Mouse (Mus musculus): ENCODE data around the gene Gm20388.

GRCm38 (mm10) chr8:121195970-121196369, 1285.3 kb downstream of the Gm20388 start:
- TF ChIP-seq CTCF (IDR thresholded peaks at IDR 0.05; ENCODE audit: extremely low read depth, insufficient read depth, low read length) (no peak), POLR2A (IDR thresholded peaks at IDR 0.05; ENCODE audit: extremely low read depth, insufficient read depth, low read length) (no peak)

Measured in cortical plate, adult 2 months (tissue).